Mouse (Mus musculus): ENCODE results near the gene Foxred1. TPM values are rescaled to one million over a fixed set of nuclear protein-coding genes. Genes with fewer than 3 reads are reported as not detected.

Gene Foxred1
- total and polyA plus RNA-seq, 3 experiments: 39.0 to 42.4 TPM; not detected in 1

DNA sequence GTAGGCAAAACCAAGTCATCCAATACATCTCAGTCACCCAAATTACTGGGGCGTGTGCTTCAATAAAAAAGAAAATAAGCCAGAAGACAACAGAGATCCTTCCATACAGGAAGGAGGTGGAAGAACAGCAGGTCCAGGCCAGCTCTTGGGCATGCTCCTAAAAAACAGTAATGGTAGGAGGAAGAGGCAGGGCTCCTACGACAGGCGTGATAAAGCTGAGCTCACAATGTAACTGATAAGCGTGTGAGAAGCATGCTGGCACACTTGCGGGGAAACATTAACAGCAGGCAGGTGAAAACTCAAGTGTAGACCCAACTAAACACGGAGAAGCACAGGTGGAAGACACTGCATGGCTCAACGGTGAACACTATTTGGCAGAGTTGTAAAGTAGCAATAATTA, 46.5 kb upstream of the Foxred1 start:
- Histone ChIP-seq H3K9me3 (replicated peaks; ENCODE audit: insufficient read depth, low read length) (no peaks in the 10 kb centered on the region), H3K4me1 (ENCODE audit: control insufficient read depth in 1 of 2, insufficient read depth in 2 of 2, low read length in 2 of 2) (peaks cover 24 to 29% of the 10 kb centered on the region in 2 experiments), H3K79me2 (ENCODE audit: control insufficient read depth, insufficient read depth, low read length, poor library complexity) (peaks cover 7% of the 10 kb centered on the region), H3K9ac (ENCODE audit: control insufficient read depth, low read depth, low read length, poor library complexity, severe bottlenecking) (no peak overlapping the region), H3K36me3 (ENCODE audit: control insufficient read depth in 1 of 2, insufficient read depth in 2 of 2, low read length in 2 of 2) (peaks cover 0 to 42% of the 10 kb centered on the region in 2 experiments; a peak in 2 of 4 replicates), H3K27ac (ENCODE audit: control insufficient read depth, low read depth, low read length) (peak overlapping the region; percentile 30; the same call in 1 of the 2 replicates), H3K4me3 (ENCODE audit: control insufficient read depth in 1 of 2, insufficient read depth in 1 of 2, low read depth in 2 of 2, low read length in 2 of 2) (no peak overlapping the region), H3K27me3 (ENCODE audit: control insufficient read depth in 1 of 2, insufficient read depth in 2 of 2, low read length in 2 of 2) (no peaks in the 10 kb centered on the region)
- DNase-seq (ENCODE audit: low read depth, low spot score): peak; percentile 45
- TF ChIP-seq RAD21 (IDR thresholded peaks at IDR 0.05; ENCODE audit: low read depth, low read length): no peak
- no peak for TF ChIP-seq POLR2AphosphoS5 (IDR thresholded peaks at IDR 0.05; ENCODE audit: borderline replicate concordance, low read depth, low read length)
- no peak for TF ChIP-seq GABPA (IDR thresholded peaks at IDR 0.05; ENCODE audit: low read depth, low read length)
- peak; percentile 24; the same call in 1 of the 2 replicates for TF ChIP-seq ETS1 (IDR thresholded peaks at IDR 0.05; ENCODE audit: low read depth, low read length)
- no peak for TF ChIP-seq TAL1 (IDR thresholded peaks at IDR 0.05; ENCODE audit: low read length)
- peak; percentile 58; the same call in 1 of the 2 replicates for TF ChIP-seq NRF1 (IDR thresholded peaks at IDR 0.05; ENCODE audit: insufficient read depth, low read depth, low read length, poor library complexity, severe bottlenecking)
- no peak for TF ChIP-seq MYB (IDR thresholded peaks at IDR 0.05; ENCODE audit: low read depth, low read length)
- TF ChIP-seq GATA1 (IDR thresholded peaks at IDR 0.05; ENCODE audit: low read depth, low read length): peak; percentile 58
- TF ChIP-seq MXI1 (IDR thresholded peaks at IDR 0.05; ENCODE audit: low read depth, low read length): peak; percentile 80
- no peak for TF ChIP-seq CHD2 (IDR thresholded peaks at IDR 0.05; ENCODE audit: low read length)
- no peak for TF ChIP-seq ZC3H11A (IDR thresholded peaks at IDR 0.05; ENCODE audit: low read depth, low read length)
- TF ChIP-seq USF2 (IDR thresholded peaks at IDR 0.05; ENCODE audit: borderline replicate concordance in 1 of 2, insufficient read depth in 1 of 2, low read depth in 1 of 2, low read length in 2 of 2): no peak
- TF ChIP-seq SIN3A (IDR thresholded peaks at IDR 0.05; ENCODE audit: low read length): peak; percentile 55; the same call in 1 of the 2 replicates

- H3K27ac ChIP-seq (ENCODE audit: control insufficient read depth, low read depth, low read length): no peak overlapping the region
- H3K79me2 ChIP-seq (ENCODE audit: control insufficient read depth, insufficient read depth, low read length, poor library complexity): peaks cover 3% of the 10 kb centered on the region; the same call in 1 of the 2 replicates
- no peaks in the 10 kb centered on the region for H3K27me3 ChIP-seq (ENCODE audit: control insufficient read depth in 1 of 2, insufficient read depth in 2 of 2, low read length in 2 of 2)
- TF ChIP-seq GABPA (IDR thresholded peaks at IDR 0.05; ENCODE audit: low read depth, low read length) (no peak), SIN3A (IDR thresholded peaks at IDR 0.05; ENCODE audit: low read length) (no peak), MYB (IDR thresholded peaks at IDR 0.05; ENCODE audit: low read depth, low read length) (no peak), TAL1 (IDR thresholded peaks at IDR 0.05; ENCODE audit: low read length) (no peak), ZMIZ1 (IDR thresholded peaks at IDR 0.05; ENCODE audit: low read depth, low read length) (no peak), MEF2A (IDR thresholded peaks at IDR 0.05; ENCODE audit: extremely low read depth, insufficient replicate concordance, low read depth, low read length, poor library complexity, severe bottlenecking) (no peak), POLR2AphosphoS2 (IDR thresholded peaks at IDR 0.05; ENCODE audit: low read length) (no peak), UBTF (IDR thresholded peaks at IDR 0.05; ENCODE audit: borderline replicate concordance, insufficient read depth, low read depth, low read length) (no peak), EP300 (IDR thresholded peaks at IDR 0.05; ENCODE audit: low read depth in 1 of 2, low read length in 2 of 2) (no peak), CTCF (IDR thresholded peaks at IDR 0.05 in 2 of 3, conservative IDR thresholded peaks at IDR 0.05 in 1 of 3; ENCODE audit: control insufficient read depth in 1 of 3, insufficient read depth in 1 of 3, low read depth in 2 of 3, low read length in 3 of 3, poor library complexity in 1 of 3, severe bottlenecking in 1 of 3) (no peak), POLR2A (IDR thresholded peaks at IDR 0.05; ENCODE audit: control insufficient read depth in 1 of 2, insufficient read depth in 1 of 2, low read depth in 1 of 2, low read length in 2 of 2, poor library complexity in 1 of 2) (no peak)
- peaks cover 0 to 6% of the 10 kb centered on the region in 2 experiments; a peak in 3 of 4 replicates for H3K36me3 ChIP-seq (ENCODE audit: control insufficient read depth in 1 of 2, insufficient read depth in 2 of 2, low read length in 2 of 2)
- H3K9ac ChIP-seq (ENCODE audit: control insufficient read depth, low read depth, low read length, poor library complexity, severe bottlenecking): no peak overlapping the region
- H3K9me3 ChIP-seq (replicated peaks; ENCODE audit: insufficient read depth, low read length): no peaks in the 10 kb centered on the region
- H3K4me3 ChIP-seq (ENCODE audit: control insufficient read depth in 1 of 2, insufficient read depth in 1 of 2, low read depth in 2 of 2, low read length in 2 of 2): no peak overlapping the region
- no peak for DNase-seq (ENCODE audit: low read depth, low spot score)
- peaks cover 1 to 5% of the 10 kb centered on the region in 2 experiments; a peak in 3 of 4 replicates for H3K4me1 ChIP-seq (ENCODE audit: control insufficient read depth in 1 of 2, insufficient read depth in 2 of 2, low read length in 2 of 2)
Observed at GRCm38 (mm10) chr9:35249476-35249875, 38.6 kb upstream of the Foxred1 start.
